Mouse (Mus musculus) liver, postnatal 0 days (tissue): ENCODE data around the gene Kcnn1.

ENCODE experiments used
- CTCF ChIP-seq: sonication (generic); IDR thresholded peaks from 2 replicates; pipeline ENCODE4 v1.5.1; 2016; ENCODE audit warnings: antibody characterized with exemption, low read depth
- EP300 ChIP-seq: IDR thresholded peaks from 2 replicates; pipeline ENCODE4 v1.6.1; 2016; ENCODE audit warnings: antibody characterized with exemption, low read depth, mild to moderate bottlenecking

GRCm38 (mm10) chr8:70899226-70899625 is 36.2 kb upstream of the Kcnn1 start:
- TF ChIP-seq CTCF: no peak
- no peak for TF ChIP-seq EP300
